Mouse (Mus musculus) T-helper 2 cell (primary cell): ENCODE measurements around the gene Fam120b.
"Not testable (repeated sequence)": the region's sequence is repeated elsewhere in the genome, so short reads cannot be mapped to it uniquely, and the experiment has no call there.

ENCODE experiments used
- in situ Hi-C: fragments of 300-600 bp; cut with MboI, MseI; formaldehyde crosslinking; loops from one replicate; pipeline ENCODE4 v1.15.1; 2025; ENCODE audit warnings: high pct_unique_total_duplicates

Gene Fam120b

DNA sequence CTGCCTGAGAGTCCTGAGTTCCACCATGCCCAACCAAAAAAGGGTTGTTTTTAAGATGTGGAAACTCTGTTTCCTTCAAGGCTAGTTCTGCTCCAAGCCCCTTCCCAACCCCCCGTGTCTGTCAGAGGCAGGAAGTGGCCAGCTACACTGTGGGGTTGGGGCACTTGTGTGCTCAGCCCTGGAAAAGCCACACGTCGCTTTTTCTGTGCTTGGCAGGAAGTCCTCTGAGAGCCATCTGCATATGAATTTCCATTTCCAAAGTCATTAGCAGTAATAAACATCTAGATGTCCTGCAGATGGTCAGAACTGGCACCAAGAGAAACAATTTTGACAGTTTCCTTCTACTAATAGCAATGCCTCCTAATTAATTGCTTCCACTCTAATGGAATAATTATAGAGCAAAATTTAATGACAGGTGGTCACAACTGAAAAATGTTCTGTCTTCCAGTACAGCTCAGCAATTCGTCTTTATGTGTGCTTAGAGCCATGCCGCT, 35.1 kb downstream of the Fam120b start:
- in situ Hi-C loops: no loop called here

DNA sequence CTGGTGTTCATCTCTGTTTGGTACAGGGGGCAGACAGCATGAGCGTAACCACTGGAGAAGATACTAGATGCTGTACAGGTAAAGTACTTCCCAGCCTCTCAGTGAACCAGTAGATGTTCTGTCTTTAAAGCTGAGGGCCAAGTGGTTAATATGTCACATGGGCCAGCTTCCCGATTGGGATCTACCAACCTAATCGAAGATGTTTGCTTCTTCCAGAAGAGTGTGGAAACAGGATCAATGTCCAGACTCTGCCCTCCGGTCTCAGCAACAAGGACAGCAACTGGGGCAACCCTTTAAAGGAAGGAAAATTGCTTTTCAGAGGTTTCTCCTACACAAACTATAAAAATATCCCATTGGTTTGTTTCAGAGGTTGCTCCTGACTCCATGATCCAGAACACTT, 35.5 kb downstream of the Fam120b start:
- in situ Hi-C loops: no loop called here

DNA sequence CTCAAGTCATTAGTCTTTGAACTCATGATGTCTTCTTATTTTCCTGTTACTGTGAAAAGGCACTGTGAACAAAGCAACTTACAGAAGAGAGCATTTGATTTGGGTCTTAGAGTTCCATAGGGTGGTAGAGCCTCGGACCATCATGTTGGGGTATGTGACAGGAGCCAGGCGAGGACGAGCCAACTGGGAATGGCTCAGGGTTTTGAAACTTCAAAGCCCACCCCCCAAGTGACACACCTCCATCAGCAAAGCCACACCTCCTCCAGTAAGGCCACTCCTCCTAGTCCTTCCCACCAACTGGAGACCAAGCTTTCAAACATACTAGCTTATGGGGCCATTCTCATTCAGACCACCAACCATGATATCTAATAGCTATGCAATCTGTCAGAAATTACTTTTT, 36.0 kb downstream of the Fam120b start:
- in situ Hi-C loops: no loop called here

DNA sequence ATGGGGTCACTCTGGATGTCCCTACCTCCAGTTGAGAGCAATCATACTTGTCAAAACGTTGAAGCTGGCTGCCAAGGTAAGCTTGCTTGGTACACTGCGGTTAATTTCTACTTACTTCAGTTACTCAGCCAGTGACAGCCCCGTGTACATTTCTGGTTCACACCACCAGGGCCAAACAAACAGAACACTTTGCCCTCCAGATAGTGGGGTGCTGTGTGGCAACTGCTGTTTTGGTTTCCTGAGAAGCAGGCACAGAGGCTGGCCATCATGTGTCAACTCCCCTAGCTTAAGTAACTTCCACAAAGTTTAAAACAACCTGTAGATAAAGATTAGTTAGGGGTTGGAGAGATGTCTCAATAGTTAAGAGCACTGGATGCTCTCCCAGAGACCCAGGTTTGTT, 38.7 kb downstream of the Fam120b start:
- in situ Hi-C loops: no loop called here

DNA sequence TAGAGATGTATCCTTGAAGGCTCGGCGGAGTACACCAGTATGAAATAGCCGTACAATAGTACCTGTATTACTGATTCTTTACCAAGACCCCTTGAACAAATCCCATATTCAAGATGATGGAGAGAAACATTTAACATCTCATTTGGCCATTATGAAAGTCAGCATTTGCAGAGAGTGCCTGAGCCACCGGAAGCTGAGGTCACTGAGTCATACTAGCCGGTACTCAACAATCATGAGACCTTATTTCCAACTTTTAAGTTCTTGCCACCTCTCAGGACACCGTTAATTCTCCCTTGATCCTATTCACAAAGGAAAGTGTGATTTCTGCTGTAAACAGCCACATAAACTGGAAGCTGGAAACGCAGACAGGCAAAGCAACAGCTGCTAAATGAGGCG, 44.1 kb downstream of the Fam120b start:
- in situ Hi-C loops: no loop called here

DNA sequence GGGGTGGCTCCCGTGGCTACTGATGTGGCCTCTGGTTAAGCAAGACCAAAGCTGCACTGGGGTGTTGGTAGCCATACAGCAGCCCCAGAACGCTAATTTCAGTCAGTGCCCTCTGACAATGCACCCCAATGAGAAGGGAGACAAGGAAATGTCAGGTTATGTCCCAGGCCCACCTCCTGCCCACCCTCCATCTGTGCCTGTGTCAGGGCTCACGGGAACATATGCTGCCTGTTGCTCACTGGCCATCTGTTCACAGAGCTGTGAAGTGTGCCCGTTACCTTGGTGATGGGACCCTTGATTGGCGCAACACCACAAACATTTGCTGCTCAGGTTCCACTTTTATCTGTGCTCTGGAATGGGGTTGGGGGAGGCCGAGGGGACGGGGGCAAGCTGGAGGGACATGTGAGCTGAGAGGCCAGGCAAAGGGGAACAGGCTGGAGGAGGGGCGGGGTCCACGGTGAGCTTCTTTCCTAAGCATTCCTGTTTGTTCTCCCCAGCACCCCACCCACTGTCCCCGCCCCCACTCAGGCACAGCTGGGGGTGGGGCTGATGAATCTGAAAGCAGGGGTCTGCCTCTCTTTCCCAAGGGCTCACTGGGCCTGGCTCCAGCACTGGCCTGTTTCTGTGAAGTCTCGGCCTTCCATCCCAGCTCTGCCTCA, 44.6 kb downstream of the Fam120b start:
- in situ Hi-C loops: no loop called here

DNA sequence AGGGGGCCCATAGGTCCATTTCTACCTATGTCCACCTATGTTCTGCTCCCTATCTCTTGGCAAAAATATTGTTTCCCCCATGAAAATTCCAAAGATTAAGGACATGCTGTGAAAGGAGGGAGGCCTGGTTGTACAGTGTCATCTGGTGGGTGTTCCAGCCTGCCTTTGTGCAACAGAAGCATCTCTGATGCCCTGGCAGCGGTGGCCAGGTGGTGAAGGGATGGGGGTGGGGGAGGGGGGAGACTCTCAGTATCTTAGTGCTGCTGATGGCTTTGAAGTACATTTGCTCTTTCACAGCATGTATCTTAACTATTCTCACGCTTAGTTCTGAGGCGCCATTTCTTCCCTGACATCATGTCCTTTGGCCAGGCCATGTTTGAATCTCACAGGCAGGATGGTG, 49.4 kb downstream of the Fam120b start:
- in situ Hi-C loops: no loop called here

DNA sequence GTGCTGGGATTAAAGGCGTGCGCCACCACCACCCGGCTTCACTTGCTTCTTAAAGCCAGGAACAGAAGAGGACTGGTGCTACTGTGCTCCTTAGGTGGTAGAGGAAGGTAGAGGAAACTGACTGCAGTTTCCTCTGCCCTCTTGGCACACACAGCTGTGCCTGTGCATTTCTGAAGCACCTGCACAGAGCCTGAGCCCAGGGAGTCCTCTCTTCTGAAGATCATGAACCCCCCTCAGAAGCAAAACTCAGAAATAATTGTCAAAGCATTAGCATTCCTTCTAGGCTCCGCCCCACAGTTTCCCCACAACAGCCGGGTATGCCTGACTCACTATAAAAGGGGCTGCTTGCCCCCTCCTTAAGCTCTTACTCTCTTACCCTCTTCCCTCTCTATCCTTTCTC, 51.8 kb downstream of the Fam120b start:
- in situ Hi-C loops: no loop called here

DNA sequence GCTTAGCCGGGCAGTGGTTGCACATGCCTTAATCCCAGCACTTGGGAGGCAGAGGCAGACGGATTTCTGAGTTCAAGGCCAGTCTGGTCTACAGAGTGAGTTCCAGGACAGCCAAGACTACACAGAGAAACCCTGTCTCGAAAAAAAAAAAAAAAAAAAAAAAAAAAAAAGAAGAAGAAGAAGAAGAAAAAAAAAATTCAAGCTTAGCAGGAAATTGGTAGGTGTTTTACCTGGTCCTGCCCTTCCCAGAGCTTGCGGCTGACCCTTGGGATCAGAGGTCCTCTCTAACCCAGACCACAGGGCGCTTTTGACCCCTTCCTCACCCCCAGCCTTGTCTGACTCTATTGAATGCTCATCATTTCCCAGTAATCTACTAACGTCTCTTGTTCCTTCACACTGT, 53.1 kb downstream of the Fam120b start:
- in situ Hi-C loops: not testable (repeated sequence)

DNA sequence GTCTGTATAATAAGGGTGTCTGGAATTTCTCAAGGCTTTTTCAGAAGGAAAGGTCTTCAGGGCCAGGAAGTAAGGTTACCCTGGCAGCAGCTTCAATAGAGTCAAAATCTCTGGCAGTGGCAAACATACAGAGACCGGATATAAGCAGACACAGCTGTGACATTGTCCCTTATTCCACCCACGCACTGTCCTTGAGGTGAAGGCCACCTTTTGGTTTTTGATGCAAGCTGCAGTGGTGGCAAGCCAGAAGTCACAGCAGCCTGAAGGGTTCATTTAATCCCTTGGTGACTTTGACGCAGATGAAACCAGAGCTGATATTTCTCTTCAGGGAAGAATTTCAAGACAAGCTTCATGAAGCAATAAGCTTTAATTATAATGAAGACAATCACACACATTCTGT, 53.6 kb downstream of the Fam120b start:
- in situ Hi-C loops: loop anchor here (10.0 kb wide), 1 partner anchor 375 kb away; no protein-coding TSS in a partner anchor

DNA sequence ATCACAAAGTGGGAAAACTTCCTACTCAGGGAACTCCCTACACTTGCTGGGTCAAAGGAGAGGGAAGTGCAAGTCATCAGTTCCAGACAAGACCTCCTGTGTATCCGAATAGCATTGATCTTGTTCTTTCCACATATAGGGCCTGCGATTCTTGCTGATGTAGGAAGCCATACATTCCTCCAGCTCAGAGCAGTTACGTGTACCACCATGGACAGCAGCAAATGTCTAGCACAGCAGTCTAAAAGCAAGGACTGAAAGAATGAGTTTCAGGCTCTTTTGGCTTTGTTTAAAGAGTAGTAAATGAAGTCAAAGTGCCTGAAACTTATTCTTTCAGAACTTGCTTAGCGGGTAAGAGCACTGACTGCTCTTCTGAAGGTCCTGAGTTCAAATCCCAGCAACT, 59.2 kb downstream of the Fam120b start:
- in situ Hi-C loops: loop anchor here (10.0 kb wide), 1 partner anchor 380 kb away; no protein-coding TSS in a partner anchor

DNA sequence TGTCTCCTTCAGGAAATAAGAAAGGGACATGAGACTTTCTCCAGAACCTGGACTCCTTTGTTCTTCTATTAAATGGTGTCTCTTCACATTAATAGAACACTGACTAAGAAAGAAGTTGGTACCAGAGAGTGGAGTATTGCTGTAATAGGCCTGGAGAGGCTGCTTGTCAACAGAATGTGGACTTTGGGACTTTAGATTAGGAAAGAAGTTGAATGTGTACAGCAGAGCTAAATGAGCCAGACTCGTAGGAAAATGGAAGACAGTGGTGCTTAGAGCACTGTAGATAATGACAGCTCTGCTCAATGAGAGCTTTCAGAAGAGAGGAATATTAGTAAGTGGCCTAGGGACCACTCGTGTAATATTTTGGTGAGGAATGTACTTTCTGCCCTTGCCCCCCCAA, 60.6 kb downstream of the Fam120b start:
- in situ Hi-C loops: loop anchor here (10.0 kb wide), 1 partner anchor 382 kb away; no protein-coding TSS in a partner anchor

DNA sequence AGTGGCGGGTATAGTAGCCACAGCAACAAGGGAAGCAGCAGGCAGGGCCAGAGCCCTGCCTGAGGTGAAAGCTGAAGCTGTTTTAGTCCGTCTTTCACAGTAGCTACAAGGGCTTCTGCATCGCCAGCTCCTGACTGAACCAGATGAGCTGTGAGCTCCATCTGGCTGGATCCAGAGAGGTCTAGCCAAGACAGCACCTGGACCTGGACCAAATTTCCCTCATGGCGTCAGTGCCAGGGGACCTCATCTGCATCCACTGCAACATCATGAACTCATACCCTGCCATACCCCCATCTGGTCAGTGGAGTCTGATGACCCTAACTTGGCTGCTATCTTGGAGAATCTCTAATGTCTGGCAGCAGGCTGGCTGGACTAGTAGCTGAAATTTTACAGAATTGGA, 63.8 kb downstream of the Fam120b start:
- in situ Hi-C loops: loop anchor here (10.0 kb wide), 1 partner anchor 385 kb away; no protein-coding TSS in a partner anchor

DNA sequence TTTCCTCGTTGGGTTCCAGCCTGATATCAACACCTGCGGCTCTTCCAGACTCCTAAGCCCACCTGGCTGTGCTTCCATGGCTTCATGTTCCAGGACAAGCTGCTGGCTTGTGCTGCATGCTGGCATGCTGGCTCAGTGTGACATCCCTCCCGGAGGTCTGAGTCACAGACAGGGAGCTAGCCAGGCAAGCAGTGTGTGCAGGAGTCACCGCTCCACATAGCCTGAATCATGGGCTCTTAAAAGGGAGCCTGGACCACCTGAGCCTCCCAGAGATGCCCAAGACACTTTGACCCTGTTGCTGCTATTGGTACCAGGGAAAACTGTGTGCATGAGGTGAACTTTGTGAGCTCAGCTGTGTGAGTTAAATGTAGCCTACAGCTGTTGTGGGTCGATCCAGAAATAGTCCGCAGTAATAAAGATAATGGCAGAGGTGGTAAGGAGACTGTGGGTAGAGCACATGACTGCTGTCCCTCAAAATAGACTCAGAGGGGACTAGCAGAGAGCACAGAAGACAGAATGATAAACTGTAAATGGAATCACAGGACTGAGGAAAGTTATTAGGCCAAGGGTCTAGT, 66.0 kb downstream of the Fam120b start:
- in situ Hi-C loops: no loop called here

DNA sequence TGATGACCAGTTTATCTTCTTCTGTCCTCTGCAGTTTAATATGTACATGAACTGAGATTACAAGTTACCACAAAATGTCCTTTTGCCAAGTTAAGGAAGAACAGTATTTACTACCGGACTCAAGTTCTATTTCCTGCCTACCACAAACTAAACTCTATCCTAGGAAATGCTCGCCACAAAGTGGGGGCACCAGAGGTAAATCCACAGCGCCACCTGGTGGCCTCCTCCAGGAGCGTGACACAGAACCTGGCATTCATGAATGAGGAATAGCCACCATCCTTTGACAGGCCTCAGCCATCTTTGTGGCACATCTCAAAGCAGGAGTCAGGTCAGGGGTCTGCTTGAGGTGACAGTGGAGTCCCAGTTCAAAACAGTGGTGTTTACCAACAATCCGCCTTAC, 71.7 kb downstream of the Fam120b start:
- in situ Hi-C loops: no loop called here

DNA sequence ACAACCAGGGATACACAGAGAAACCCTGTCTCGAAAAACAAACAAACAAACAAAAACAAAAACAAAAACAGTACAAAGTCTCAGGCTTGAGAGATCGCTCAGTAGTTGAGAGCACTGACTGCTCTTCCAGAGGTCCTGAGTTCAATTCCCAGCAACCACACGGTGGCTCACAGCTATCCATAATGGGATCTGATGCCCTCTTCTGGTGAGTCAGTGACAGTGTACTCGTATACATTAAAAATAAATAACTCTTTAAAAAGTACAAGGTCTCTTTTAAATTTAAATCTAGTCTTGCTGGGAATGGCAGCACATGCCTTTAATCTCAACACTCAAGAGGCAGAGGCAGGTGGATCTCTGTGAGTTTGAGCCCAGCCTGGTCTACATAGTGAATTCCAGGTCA, 76.7 kb downstream of the Fam120b start:
- in situ Hi-C loops: no loop called here
